Mouse (Mus musculus) midbrain, embryonic 16.5 days (tissue): ENCODE results near the gene Ryr2. TPM values are rescaled to one million over a fixed set of nuclear protein-coding genes. Genes with fewer than 3 reads are reported as not detected.
A peak's percentile ranks its signal among the peaks of the same experiment; 100 is the strongest.

Experiments used
- ATAC-seq: fragments of 200-750 bp; cut with Nextera tagmentation; 2 replicates; pipeline ENCODE4 v1.8.0; 2017; ENCODE audit warnings: moderate TSS enrichment
- H3K27ac ChIP-seq: fragments of 300-500 bp; sonication (generic); 2 replicates; pipeline ENCODE4 v1.5.1; 2014; ENCODE audit warnings: mild to moderate bottlenecking, low read length, mixed read lengths
- H3K27me3 ChIP-seq: fragments of 300-500 bp; sonication (generic); 2 replicates; pipeline ENCODE4 v1.6.1; 2014; ENCODE audit warnings: low read depth, low read length, mixed read lengths; ENCODE audit not compliant: control insufficient read depth, insufficient read depth
- H3K36me3 ChIP-seq: fragments of 300-500 bp; sonication (generic); 2 replicates; pipeline ENCODE4 v1.6.1; 2014; ENCODE audit warnings: mild to moderate bottlenecking, low read length, moderate library complexity, mixed read lengths; ENCODE audit not compliant: control insufficient read depth, insufficient read depth
- H3K4me1 ChIP-seq: fragments of 300-500 bp; sonication (generic); 2 replicates; pipeline ENCODE4 v1.6.1; 2014; ENCODE audit warnings: mild to moderate bottlenecking, low read length, mixed read lengths; ENCODE audit not compliant: control insufficient read depth, insufficient read depth
- H3K4me2 ChIP-seq: fragments of 300-500 bp; sonication (generic); 2 replicates; pipeline ENCODE4 v1.6.1; 2014; ENCODE audit warnings: mild to moderate bottlenecking, low read length, mixed read lengths
- H3K4me3 ChIP-seq: fragments of 300-500 bp; sonication (generic); 2 replicates; pipeline ENCODE4 v1.5.1; 2014; ENCODE audit warnings: low read depth, mild to moderate bottlenecking, low read length, moderate library complexity, mixed read lengths
- H3K9ac ChIP-seq: fragments of 300-500 bp; sonication (generic); 2 replicates; pipeline ENCODE4 v1.6.1; 2014; ENCODE audit warnings: low read depth, low read length, mixed read lengths
- H3K9me3 ChIP-seq: fragments of 300-500 bp; sonication (generic); replicated peaks from 2 replicates; pipeline ENCODE4 v1.6.1; 2014; ENCODE audit warnings: mild to moderate bottlenecking, low read length, mixed read lengths; ENCODE audit not compliant: control insufficient read depth, poor library complexity, severe bottlenecking
- WGBS: fragments of 180-500 bp; shearing (Covaris S2); extraction: QIAGEN DNeasy Blood & Tissue Kit; methylation state at CpG from one replicate; pipeline ENCODE4 v1.1.7; 2014; 5-methylcytosine and 5-hydroxymethylcytosine counted together
- polyA plus RNA-seq: library from polyadenylated mRNA; unstranded; fragments of >200 nt; fragmentation: Nextera tagmentation; extraction: Ambion mirVana; gene quantifications from 2 replicates; pipeline ENCODE4 v1.2.1, GENCODE M21; 2015

Gene Ryr2
- polyA plus RNA-seq, 1 experiment from 2014 or later, result 3.5 TPM

DNA sequence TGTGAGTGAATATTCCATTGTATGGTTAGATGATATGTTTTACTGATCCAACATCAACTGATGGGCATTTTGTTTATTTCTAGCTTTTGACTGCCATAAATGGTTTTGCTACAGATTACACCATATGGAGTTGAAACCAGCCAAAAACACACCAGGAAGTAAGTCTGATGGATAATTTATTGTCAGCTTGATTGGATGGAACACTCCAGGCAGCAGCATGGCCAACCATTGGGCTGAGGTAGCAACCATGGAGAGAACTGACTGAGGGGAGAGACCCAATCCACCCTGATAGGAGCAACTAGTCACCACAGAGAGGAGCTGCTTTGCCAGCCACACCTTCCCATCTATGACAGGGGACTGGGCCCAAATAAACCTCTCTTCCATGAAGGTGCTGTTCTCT, 19.4 kb upstream of the Ryr2 start:
- ATAC-seq, result no peak

DNA sequence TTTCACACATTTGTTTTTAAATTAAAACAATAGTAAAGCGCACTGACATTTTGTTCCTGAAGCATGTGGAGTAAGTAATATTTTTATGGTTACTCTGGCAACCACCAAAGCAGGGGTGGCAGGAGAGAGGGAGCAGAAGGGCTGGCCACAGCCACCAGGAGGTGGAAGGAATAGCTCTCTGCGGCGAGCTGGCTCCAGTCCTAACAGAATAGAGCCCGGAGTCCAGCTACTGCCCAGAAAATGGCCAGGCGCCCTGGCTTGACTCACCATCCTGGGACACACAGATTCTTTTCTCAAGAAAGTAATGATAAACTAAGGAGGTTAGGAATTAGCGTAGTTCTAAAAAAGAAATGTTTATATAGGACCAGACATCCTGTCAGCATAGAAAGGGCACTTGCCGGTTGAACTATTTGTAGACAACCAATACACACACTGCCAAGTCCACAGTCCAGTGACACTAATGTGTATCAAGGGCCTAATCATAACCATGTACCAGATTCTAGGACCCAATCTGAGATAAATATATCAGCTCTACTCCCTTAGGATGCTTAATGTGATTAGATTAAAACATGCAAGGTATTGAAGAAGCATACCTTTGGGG, 18.3 kb upstream of the Ryr2 start:
- 77% methylated on average over 7 of the region's 7 CpGs for WGBS

More for the DNA sequence above, 19.4 kb upstream of the Ryr2 start:
- H3K27me3 ChIP-seq, result no peaks in the 10 kb centered on the region
- H3K36me3 ChIP-seq, result no peaks in the 10 kb centered on the region
- no peak overlapping the region for H3K27ac ChIP-seq
- no peak overlapping the region for H3K4me2 ChIP-seq
- H3K4me1 ChIP-seq, result no peaks in the 10 kb centered on the region; the same call in 1 of the 2 replicates
- H3K9me3 ChIP-seq, result no peaks in the 10 kb centered on the region
- H3K9ac ChIP-seq, result no peak overlapping the region
- no peak overlapping the region for H3K4me3 ChIP-seq

GRCm38 (mm10) chr13:12115551-12115950, 8.8 kb upstream of the Ryr2 start:
- no peak overlapping the region for H3K4me3 ChIP-seq
- WGBS, result 86% methylated on average over 8 of the region's 8 CpGs
- H3K9ac ChIP-seq, result no peak overlapping the region
- no peaks in the 10 kb centered on the region for H3K36me3 ChIP-seq
- H3K27me3 ChIP-seq, result no peaks in the 10 kb centered on the region
- no peak overlapping the region for H3K4me2 ChIP-seq
- H3K4me1 ChIP-seq, result no peaks in the 10 kb centered on the region
- H3K27ac ChIP-seq, result no peak overlapping the region
- H3K9me3 ChIP-seq, result no peaks in the 10 kb centered on the region
- no peak for ATAC-seq

More for the DNA sequence above, 18.3 kb upstream of the Ryr2 start:
- Histone ChIP-seq H3K27ac (no peak overlapping the region), H3K4me3 (no peak overlapping the region), H3K36me3 (no peaks in the 10 kb centered on the region), H3K27me3 (no peaks in the 10 kb centered on the region), H3K4me2 (no peak overlapping the region), H3K4me1 (no peaks in the 10 kb centered on the region), H3K9me3 (no peaks in the 10 kb centered on the region), H3K9ac (no peak overlapping the region)
- ATAC-seq, result no peak

- no peak overlapping the region for H3K27ac ChIP-seq
- no peaks in the 10 kb centered on the region for H3K4me1 ChIP-seq
- no peaks in the 10 kb centered on the region for H3K27me3 ChIP-seq
- no peaks in the 10 kb centered on the region for H3K36me3 ChIP-seq
- no peaks in the 10 kb centered on the region for H3K9me3 ChIP-seq
- ATAC-seq, result no peak
- H3K9ac ChIP-seq, result no peak overlapping the region
- WGBS, result 74% methylated on average over 1 of the region's 1 CpGs
- no peak overlapping the region for H3K4me3 ChIP-seq
- H3K4me2 ChIP-seq, result no peak overlapping the region
Observed at GRCm38 (mm10) chr13:12114816-12115215, 8.1 kb upstream of the Ryr2 start.

DNA sequence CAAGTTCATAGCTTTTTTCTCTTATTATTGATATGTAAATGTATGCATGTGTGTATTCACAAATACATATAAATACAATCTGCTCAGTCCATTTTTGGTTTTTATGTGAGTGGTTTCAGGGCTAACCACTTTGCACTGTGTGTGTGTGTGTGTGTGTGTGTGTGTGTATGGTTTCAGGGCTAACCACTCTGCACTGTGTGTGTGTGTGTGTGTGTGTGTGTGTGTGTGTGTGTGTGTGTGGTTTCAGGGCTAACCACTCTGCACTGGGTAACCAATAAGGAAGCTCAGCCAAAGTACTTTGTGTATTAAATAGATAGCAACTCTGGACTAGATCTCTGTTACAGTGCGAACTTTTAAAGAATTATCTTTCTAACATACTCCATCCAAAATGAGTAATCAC, 2.2 kb upstream of the Ryr2 start:
- H3K4me1 ChIP-seq, result peaks cover 12% of the 10 kb centered on the region
- 100% methylated on average over 1 of the region's 1 CpGs for WGBS
- no peaks in the 10 kb centered on the region for H3K36me3 ChIP-seq
- H3K27ac ChIP-seq, result no peak overlapping the region
- no peaks in the 10 kb centered on the region for H3K9me3 ChIP-seq
- no peak for ATAC-seq
- H3K4me2 ChIP-seq, result no peak overlapping the region
- no peak overlapping the region for H3K9ac ChIP-seq
- H3K27me3 ChIP-seq, result no peaks in the 10 kb centered on the region
- H3K4me3 ChIP-seq, result no peak overlapping the region

- no peaks in the 10 kb centered on the region for H3K36me3 ChIP-seq
- peak; percentile 83 for ATAC-seq
- peak overlapping the region; percentile 63 for H3K4me3 ChIP-seq
- under 1% methylated on average over 56 of the region's 67 CpGs for WGBS
- H3K27ac ChIP-seq, result peak overlapping the region; percentile 81
- peaks cover 16% of the 10 kb centered on the region for H3K4me1 ChIP-seq
- H3K27me3 ChIP-seq, result no peaks in the 10 kb centered on the region
- H3K9me3 ChIP-seq, result no peaks in the 10 kb centered on the region
- H3K4me2 ChIP-seq, result peak overlapping the region; percentile 63
- peak overlapping the region; percentile 79 for H3K9ac ChIP-seq
Observed at GRCm38 (mm10) chr13:12105830-12106628, 716 bp downstream of the Ryr2 start.

GRCm38 (mm10) chr13:12105231-12105829, 1.4 kb downstream of the Ryr2 start:
- ATAC-seq, result peak; percentile 14; the same call in 1 of the 2 replicates
- Histone ChIP-seq H3K36me3 (no peaks in the 10 kb centered on the region), H3K9me3 (no peaks in the 10 kb centered on the region), H3K27me3 (no peaks in the 10 kb centered on the region), H3K9ac (peak overlapping the region; percentile 79), H3K4me3 (peak overlapping the region; percentile 63), H3K27ac (peak overlapping the region; percentile 81), H3K4me2 (peak overlapping the region; percentile 63), H3K4me1 (peaks cover 16% of the 10 kb centered on the region)
- WGBS, result 2% methylated on average over 17 of the region's 17 CpGs

- no peak overlapping the region for H3K27ac ChIP-seq
- no peaks in the 10 kb centered on the region for H3K36me3 ChIP-seq
- peaks cover 16% of the 10 kb centered on the region for H3K4me1 ChIP-seq
- H3K9ac ChIP-seq, result no peak overlapping the region; the same call in 1 of the 2 replicates
- no peak for ATAC-seq
- 36% methylated on average over 1 of the region's 1 CpGs for WGBS
- peak overlapping the region; percentile 63; the same call in 1 of the 2 replicates for H3K4me3 ChIP-seq
- H3K27me3 ChIP-seq, result no peaks in the 10 kb centered on the region
- H3K4me2 ChIP-seq, result peak overlapping the region; percentile 63
- no peaks in the 10 kb centered on the region for H3K9me3 ChIP-seq
Observed at GRCm38 (mm10) chr13:12104318-12104717, 2.4 kb downstream of the Ryr2 start.

DNA sequence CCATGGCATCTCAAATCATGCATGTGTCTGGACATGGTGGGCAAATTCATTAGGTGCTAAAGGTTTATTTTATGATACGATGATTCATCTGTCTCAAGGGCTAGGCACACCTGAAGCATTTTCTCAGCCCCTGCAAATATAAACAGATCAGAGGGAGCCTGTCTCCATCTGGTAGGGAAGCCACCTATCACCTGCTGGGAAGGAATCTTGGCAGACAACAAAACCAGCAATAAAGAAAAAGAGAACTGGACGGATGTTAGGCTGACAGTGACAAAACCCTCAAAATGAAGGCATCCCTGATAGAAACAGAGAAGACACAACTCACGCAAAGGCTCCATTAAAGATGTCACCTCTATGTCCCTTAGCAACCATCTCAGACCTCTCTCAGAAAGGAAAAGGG, 3.7 kb downstream of the Ryr2 start:
- 50% methylated on average over 3 of the region's 3 CpGs for WGBS
- no peaks in the 10 kb centered on the region for H3K36me3 ChIP-seq
- H3K27me3 ChIP-seq, result no peaks in the 10 kb centered on the region
- H3K4me2 ChIP-seq, result peak overlapping the region; percentile 13; the same call in 1 of the 2 replicates
- H3K4me3 ChIP-seq, result no peak overlapping the region
- H3K4me1 ChIP-seq, result peaks cover 16% of the 10 kb centered on the region
- H3K9me3 ChIP-seq, result no peaks in the 10 kb centered on the region
- ATAC-seq, result no peak
- 0 out of 2 replicates have a peak overlapping the region, but pooled peaks have one; percentile 9 for H3K27ac ChIP-seq
- no peak overlapping the region for H3K9ac ChIP-seq
